Mouse (Mus musculus) bone marrow macrophage, adult 2 months (primary cell): Measurements from ENCODE around the gene Ssr2.

ENCODE experiments used
- CTCF ChIP-seq: IDR thresholded peaks from 2 replicates; pipeline ENCODE4 v1.5.1; 2012; ENCODE audit warnings: low read depth, mild to moderate bottlenecking, low read length, moderate library complexity
- POLR2A ChIP-seq: IDR thresholded peaks from 2 replicates; pipeline ENCODE4 v1.6.1; 2012; ENCODE audit warnings: mild to moderate bottlenecking, low read depth, low read length, borderline replicate concordance

DNA sequence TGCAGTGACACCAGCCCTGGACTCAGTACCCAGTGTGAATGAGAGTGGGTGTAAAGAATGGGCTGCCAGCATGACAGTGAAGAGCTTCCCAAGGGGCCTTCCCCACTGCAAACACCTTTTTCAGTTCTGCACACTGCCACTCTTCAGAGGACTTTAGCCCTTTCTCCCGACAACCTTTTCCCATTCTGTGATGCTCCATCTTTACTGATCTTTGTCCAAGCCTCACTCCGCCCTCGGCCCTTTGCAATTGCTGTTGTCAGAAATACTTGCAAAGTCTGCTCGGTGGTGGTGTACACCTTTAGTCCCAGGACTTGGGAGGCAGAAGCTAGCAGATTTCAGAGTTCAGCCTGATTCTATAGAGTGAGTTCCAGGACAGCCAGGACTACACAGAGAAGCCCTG, 24.1 kb upstream of the Ssr2 start:
- TF ChIP-seq CTCF (no peak), POLR2A (no peak)
